Mouse (Mus musculus) urinary bladder, postnatal 10 days (tissue): ENCODE measurements around the gene Fbxl4.
"Not testable (repeated sequence)": the region's sequence is repeated elsewhere in the genome, so short reads cannot be mapped to it uniquely, and the experiment has no call there.

Experiments
- DNase-seq: peaks from one replicate; pipeline ENCODE4 v3.0.0; 2022; ENCODE audit warnings: low spot score

Fbxl4 gene

GRCm38 (mm10) chr4:22357266-22357930 lies at the start of gene Fbxl4:
Gene Fbxl4, plus strand, starts transcription at chr4:22357543.
- peak; percentile 26 for DNase-seq

- DNase-seq, result no peak
Observed at GRCm38 (mm10) chr4:22314564-22314963, 42.8 kb upstream of the Fbxl4 start.

GRCm38 (mm10) chr4:22342816-22343573 lies 14.3 kb upstream of the Fbxl4 start:
- no peak for DNase-seq

- DNase-seq, result not testable (repeated sequence)
Observed at GRCm38 (mm10) chr4:22349086-22349485, 8.3 kb upstream of the Fbxl4 start.

GRCm38 (mm10) chr4:22357931-22358300 lies 573 bp downstream of the Fbxl4 start:
- no peak for DNase-seq

- DNase-seq, result no peak
Observed at GRCm38 (mm10) chr4:22358487-22358886, 1.1 kb downstream of the Fbxl4 start.

GRCm38 (mm10) chr4:22367368-22367767 lies 10.0 kb downstream of the Fbxl4 start:
- DNase-seq, result no peak

- DNase-seq, result no peak
Observed at GRCm38 (mm10) chr4:22378516-22378915, 21.2 kb downstream of the Fbxl4 start.

GRCm38 (mm10) chr4:22380646-22381045 lies 23.3 kb downstream of the Fbxl4 start:
- no peak for DNase-seq

GRCm38 (mm10) chr4:22383528-22384265 lies 26.4 kb downstream of the Fbxl4 start:
- DNase-seq, result no peak

GRCm38 (mm10) chr4:22390045-22390444 lies 32.7 kb downstream of the Fbxl4 start:
- DNase-seq, result no peak

- DNase-seq, result no peak
Observed at GRCm38 (mm10) chr4:22392777-22393473, 35.6 kb downstream of the Fbxl4 start.

GRCm38 (mm10) chr4:22395404-22395803 lies 38.1 kb downstream of the Fbxl4 start:
- no peak for DNase-seq

- DNase-seq, result no peak
Observed at GRCm38 (mm10) chr4:22396484-22397000, 39.2 kb downstream of the Fbxl4 start.

- no peak for DNase-seq
Observed at GRCm38 (mm10) chr4:22397003-22397402, 39.7 kb downstream of the Fbxl4 start.

- DNase-seq, result no peak
Observed at GRCm38 (mm10) chr4:22402032-22402431, 44.7 kb downstream of the Fbxl4 start.

- no peak for DNase-seq
Observed at GRCm38 (mm10) chr4:22402930-22403329, 45.6 kb downstream of the Fbxl4 start.

- no peak for DNase-seq
Observed at GRCm38 (mm10) chr4:22420627-22421026, 63.3 kb downstream of the Fbxl4 start.

- no peak for DNase-seq
Observed at GRCm38 (mm10) chr4:22422400-22422799, 65.1 kb downstream of the Fbxl4 start.

GRCm38 (mm10) chr4:22428150-22428549 lies 70.8 kb downstream of the Fbxl4 start:
- DNase-seq, result no peak

GRCm38 (mm10) chr4:22469575-22469974 lies 112.2 kb downstream of the Fbxl4 start:
- DNase-seq, result no peak
